In genomic region chr2:116878391-116878790, GRCm38 (mm10) we compare ENCODE assay signal across 28 mouse cellular contexts. TPM values are rescaled to one million over a fixed set of nuclear protein-coding genes. Genes with fewer than 3 reads are reported as not detected.
"Had no signal": no experiment of that assay in that cellular context is flagged by ENCODE, and none has a peak within 500 bp of the region (broad histone marks: within the 10 kb centered on the region; RNA-seq: fewer than 3 reads in every experiment).

Tmco5 (plus strand) TSS chr2:116878691.

- H3K27ac ChIP-seq: midbrain, embryonic 10.5 days; neural tube, embryonic 15.5 days had no signal

- DNase-seq: lung, adult 18-20 months; lung, embryonic 14.5 days; lung, postnatal 10 days; lung, postnatal 4 days; midbrain, embryonic 14.5 days; retina, postnatal 1 day; right cerebral cortex, adult 18-20 months; right cerebral cortex, postnatal 25 days; right cerebral cortex, postnatal 4 days; spleen, adult 18-20 months; thymus, adult 18-20 months; thymus, postnatal 14 days; thymus, postnatal 36 days had no signal

- H3K4me3 ChIP-seq: midbrain, embryonic 10.5 days; midbrain, embryonic 12.5 days; myocyte; neural tube, embryonic 13.5 days; neural tube, embryonic 15.5 days had no signal

RNA-seq across cellular contexts. Expression of gene Tmco5, which starts in this region (rescaled TPM):
- total RNA-seq: megakaryocyte, adult 5-6 weeks; megakaryocyte-erythroid progenitor cell, adult 5-6 weeks had no signal
- polyA plus RNA-seq: liver, embryonic 16.5 days; lung, embryonic 14.5 days; lung, embryonic 16.5 days; midbrain, embryonic 10.5 days; midbrain, embryonic 12.5 days; midbrain, embryonic 14.5 days; midbrain, embryonic 16.5 days; myocyte; neural tube, embryonic 11.5 days; neural tube, embryonic 13.5 days; neural tube, embryonic 15.5 days; small intestine, adult 2 months; stomach, embryonic 14.5 days; stomach, embryonic 16.5 days; thymus, postnatal 0 days had no signal
